Comparison of ENCODE assay signal across 14 mouse cellular contexts in genomic region chr19:15829158-15829557, GRCm38 (mm10).
DNase-seq lines count a peak whose midpoint lies in the region; ATAC-seq lines count a peak whose summit lies in the region.
"Had no signal": no experiment of that assay in that cellular context is flagged by ENCODE, and none has a peak within 500 bp of the region (broad histone marks: within the 10 kb centered on the region; RNA-seq: fewer than 3 reads in every experiment).

No protein-coding gene starts in this region.

- DNase-seq in heart, adult 11 months: peak; percentile 87
- DNase-seq in heart, postnatal 4 days: no peak
- DNase-seq in spleen, adult 12 weeks (ENCODE audit: low spot score): peak; percentile 17
- DNase-seq in spleen, postnatal 14 days (ENCODE audit: low spot score in 2 of 2): no peak
- DNase-seq in lung, postnatal 10 days: peak; percentile 70
- DNase-seq in ovary, adult 18-20 months (ENCODE audit: low spot score): no peak
- DNase-seq: cerebellum, adult 9-11 months; gastrocnemius, postnatal 14 days; layer of hippocampus, adult 9-11 months had no signal

- H3K4me1 ChIP-seq in stomach, embryonic 15.5 days: 0 out of 2 replicates have a peak, but pooled peaks cover 5% of the 10 kb centered on the region
- H3K4me1 ChIP-seq in midbrain, embryonic 16.5 days (ENCODE audit: control insufficient read depth, insufficient read depth, low read length): 0 out of 2 replicates have a peak, but pooled peaks cover 2% of the 10 kb centered on the region
- H3K4me1 ChIP-seq: embryonic facial prominence, embryonic 12.5 days; forebrain, embryonic 12.5 days had no signal

- no peaks in the 10 kb centered on the region for H3K36me3 ChIP-seq in stomach, embryonic 15.5 days
- no peaks in the 10 kb centered on the region for H3K36me3 ChIP-seq in midbrain, embryonic 16.5 days (ENCODE audit: control insufficient read depth, insufficient read depth, low read length)
- H3K36me3 ChIP-seq: embryonic facial prominence, embryonic 12.5 days; forebrain, embryonic 12.5 days; G1E had no signal

- 44% methylated on average over 5 of the region's 5 CpGs for WGBS in stomach, embryonic 15.5 days
- 79% methylated on average over 5 of the region's 5 CpGs for WGBS in midbrain, embryonic 16.5 days

- no peak for ATAC-seq in stomach, embryonic 15.5 days (ENCODE audit: insufficient read depth, low FRiP score, low read depth)
- no peak for ATAC-seq in midbrain, embryonic 16.5 days

- H3K9ac ChIP-seq in stomach, embryonic 15.5 days: no peak overlapping the region
- H3K9ac ChIP-seq in midbrain, embryonic 16.5 days (ENCODE audit: low read depth, low read length): no peak overlapping the region
- H3K9ac ChIP-seq: embryonic facial prominence, embryonic 12.5 days; forebrain, embryonic 12.5 days had no signal

- no peak overlapping the region for H3K4me2 ChIP-seq in stomach, embryonic 15.5 days
- H3K4me2 ChIP-seq in midbrain, embryonic 16.5 days (ENCODE audit: low read length): no peak overlapping the region
- H3K4me2 ChIP-seq: embryonic facial prominence, embryonic 12.5 days; forebrain, embryonic 12.5 days had no signal

- peak overlapping the region; percentile 26; the same call in 1 of the 2 replicates for H3K27ac ChIP-seq in stomach, embryonic 15.5 days
- no peak overlapping the region for H3K27ac ChIP-seq in midbrain, embryonic 16.5 days (ENCODE audit: low read length)
- H3K27ac ChIP-seq: embryonic facial prominence, embryonic 12.5 days; forebrain, embryonic 12.5 days had no signal

- no peak overlapping the region for H3K4me3 ChIP-seq in stomach, embryonic 15.5 days (replicated peaks)
- H3K4me3 ChIP-seq in midbrain, embryonic 16.5 days (ENCODE audit: low read depth, low read length): no peak overlapping the region
- H3K4me3 ChIP-seq: embryonic facial prominence, embryonic 12.5 days; forebrain, embryonic 12.5 days had no signal

- H3K27me3 ChIP-seq in stomach, embryonic 15.5 days (replicated peaks): no peaks in the 10 kb centered on the region
- H3K27me3 ChIP-seq in midbrain, embryonic 16.5 days (ENCODE audit: control insufficient read depth, insufficient read depth, low read depth, low read length): no peaks in the 10 kb centered on the region; the same call in 1 of the 2 replicates
- H3K27me3 ChIP-seq: embryonic facial prominence, embryonic 12.5 days had no signal

- no peaks in the 10 kb centered on the region for H3K9me3 ChIP-seq in stomach, embryonic 15.5 days
- no peaks in the 10 kb centered on the region for H3K9me3 ChIP-seq in midbrain, embryonic 16.5 days (replicated peaks; ENCODE audit: control insufficient read depth, low read length, poor library complexity, severe bottlenecking)
- H3K9me3 ChIP-seq: embryonic facial prominence, embryonic 12.5 days; forebrain, embryonic 12.5 days; G1E had no signal

Comparison
In these comparisons a context has a peak if more than half of its experiments do, and no peak if none do; other contexts are left out.
1. DNase-seq: peak in heart, adult 11 months (single experiment), spleen, adult 12 weeks (single experiment) and lung, postnatal 10 days (single experiment); none in heart, postnatal 4 days (single experiment), spleen, postnatal 14 days (0 of 2) and ovary, adult 18-20 months (single experiment).